Mouse (Mus musculus) bone marrow macrophage, adult 2 months (primary cell): ENCODE data around the gene Kti12. TPM values are rescaled to one million over a fixed set of nuclear protein-coding genes. Genes with fewer than 3 reads are reported as not detected.

Experiments used
- H3K27ac ChIP-seq: 2 replicates; pipeline ENCODE4 v1.5.1; 2012; ENCODE audit warnings: low read depth, low read length; ENCODE audit not compliant: insufficient read depth
- H3K4me1 ChIP-seq: 2 replicates; pipeline ENCODE4 v1.6.1; 2012; ENCODE audit warnings: low read length; ENCODE audit not compliant: control insufficient read depth, insufficient read depth
- H3K4me3 ChIP-seq: 2 replicates; pipeline ENCODE4 v1.5.1; 2012; ENCODE audit warnings: mild to moderate bottlenecking, low read length, moderate library complexity; ENCODE audit not compliant: insufficient read depth
- CTCF ChIP-seq: IDR thresholded peaks from 2 replicates; pipeline ENCODE4 v1.5.1; 2012; ENCODE audit warnings: low read depth, mild to moderate bottlenecking, low read length, moderate library complexity
- POLR2A ChIP-seq: IDR thresholded peaks from 2 replicates; pipeline ENCODE4 v1.6.1; 2012; ENCODE audit warnings: mild to moderate bottlenecking, low read depth, low read length, borderline replicate concordance
- polyA plus RNA-seq: library from polyadenylated mRNA; stranded (reverse); fragments of >200 nt; gene quantifications from 2 replicates; pipeline ENCODE4 v1.2.4, GENCODE M21; 2012; ENCODE audit not compliant: missing spikeins, insufficient read depth, insufficient read length

Gene Kti12
- polyA plus RNA-seq, result 10.2 TPM in 2 replicates

DNA sequence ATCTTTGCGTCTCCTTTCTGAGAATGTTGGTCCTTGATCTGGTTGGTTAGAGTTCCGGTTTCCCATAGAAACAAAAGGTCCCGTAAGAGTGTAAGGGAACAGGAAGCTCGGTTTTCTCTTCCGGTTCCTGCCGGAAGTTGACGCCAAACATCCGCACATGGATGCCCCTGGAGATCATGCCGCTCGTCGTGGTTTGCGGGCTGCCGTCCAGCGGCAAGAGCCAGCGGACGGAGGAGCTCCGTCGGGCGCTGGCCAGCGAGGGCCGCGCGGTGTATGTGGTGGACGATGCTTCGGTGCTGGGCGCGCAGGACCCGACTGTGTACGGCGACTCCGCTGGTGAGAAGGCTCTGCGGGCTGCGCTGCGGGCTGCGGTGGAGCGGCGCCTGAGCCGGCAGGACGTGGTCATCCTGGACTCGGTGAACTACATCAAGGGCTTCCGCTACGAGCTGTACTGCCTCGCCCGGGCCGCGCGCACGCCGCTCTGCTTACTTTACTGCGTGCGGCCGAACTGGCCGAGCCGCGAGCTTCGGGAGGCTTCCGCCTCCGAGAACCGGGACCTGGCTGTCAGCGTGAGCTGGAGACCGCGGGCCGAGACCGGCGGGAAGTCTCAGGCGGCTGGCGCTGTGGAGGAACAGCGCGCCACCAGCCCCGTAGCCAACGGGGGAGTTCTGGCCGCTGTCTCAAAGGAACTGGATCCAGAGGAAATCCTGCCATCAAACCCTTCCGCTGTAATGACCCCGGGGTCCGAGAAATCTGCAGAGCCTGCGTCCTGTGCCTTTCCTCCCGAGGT, at the start of gene Kti12:
Kti12 (plus strand) TSS at position 71 of the 790 bp plus-strand sequence.
- TF ChIP-seq CTCF (no peak), POLR2A (no peak)
- H3K27ac ChIP-seq, result peak within 1 kb of the TSS; percentile 69

DNA sequence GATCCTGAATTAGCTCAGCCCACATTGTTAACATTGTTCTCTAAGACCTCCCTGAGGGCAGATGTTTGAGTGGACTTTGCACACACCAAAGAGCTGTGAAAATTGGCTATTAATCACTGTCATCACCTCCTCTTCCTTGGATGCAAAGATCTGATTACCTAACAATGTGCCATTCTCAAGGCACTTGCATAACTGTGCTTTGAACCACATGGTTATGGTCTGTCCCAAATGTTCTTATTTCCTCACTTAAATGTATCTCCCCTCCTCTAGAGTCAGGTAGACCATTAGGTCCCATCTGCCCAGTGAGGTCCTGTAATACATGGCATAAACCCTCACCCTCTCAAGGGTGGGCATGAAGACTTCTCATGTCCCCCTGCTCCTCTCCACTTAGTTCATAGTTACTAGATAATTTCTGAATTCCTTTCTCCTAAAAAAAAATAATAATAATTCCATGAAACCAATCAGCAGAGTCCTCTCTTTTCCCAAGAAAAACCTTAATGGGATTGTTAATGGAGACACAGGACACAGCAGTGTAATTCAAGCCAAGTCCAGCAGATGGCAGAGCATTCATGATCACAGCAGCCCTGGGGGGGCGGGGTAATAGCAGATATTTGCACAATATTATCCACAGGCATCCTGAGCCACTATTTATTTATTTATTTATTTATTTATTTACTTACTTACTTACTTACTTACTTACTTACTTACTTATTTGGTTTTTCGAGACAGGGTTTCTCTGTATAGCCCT, 49.3 kb upstream of the Kti12 start:
- no peak overlapping the region for H3K27ac ChIP-seq
- H3K4me3 ChIP-seq, result no peak overlapping the region
- H3K4me1 ChIP-seq, result no peaks in the 10 kb centered on the region
- peak; percentile 64 for TF ChIP-seq CTCF
- TF ChIP-seq POLR2A, result no peak

More for the DNA sequence above, at the start of gene Kti12:
- Histone ChIP-seq H3K4me3 (peak within 1 kb of the TSS; percentile 87), H3K4me1 (peaks cover 5% of the 10 kb centered on the region)

DNA sequence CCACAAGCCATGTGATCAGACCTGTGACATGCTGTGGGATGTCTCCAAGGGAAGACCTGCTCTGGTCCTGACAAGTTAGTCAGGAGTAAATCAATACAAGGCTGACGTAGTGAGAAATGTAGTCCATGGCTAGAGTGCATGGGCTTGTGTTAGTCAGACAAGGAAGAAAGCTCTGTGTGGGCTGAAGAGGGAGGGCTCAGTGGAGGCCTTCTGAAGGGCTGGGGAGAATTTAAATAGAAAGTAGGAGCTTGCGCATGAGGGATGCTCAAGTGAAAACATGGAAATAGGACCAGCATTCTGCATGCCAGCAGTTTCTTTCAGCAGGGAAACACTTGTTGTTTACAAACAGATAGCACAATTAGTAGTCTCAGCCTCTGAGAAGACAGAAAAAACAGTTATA, 44.0 kb upstream of the Kti12 start:
- H3K4me3 ChIP-seq, result no peak overlapping the region
- TF ChIP-seq CTCF (no peak), POLR2A (no peak)
- no peaks in the 10 kb centered on the region for H3K4me1 ChIP-seq
- H3K27ac ChIP-seq, result no peak overlapping the region

DNA sequence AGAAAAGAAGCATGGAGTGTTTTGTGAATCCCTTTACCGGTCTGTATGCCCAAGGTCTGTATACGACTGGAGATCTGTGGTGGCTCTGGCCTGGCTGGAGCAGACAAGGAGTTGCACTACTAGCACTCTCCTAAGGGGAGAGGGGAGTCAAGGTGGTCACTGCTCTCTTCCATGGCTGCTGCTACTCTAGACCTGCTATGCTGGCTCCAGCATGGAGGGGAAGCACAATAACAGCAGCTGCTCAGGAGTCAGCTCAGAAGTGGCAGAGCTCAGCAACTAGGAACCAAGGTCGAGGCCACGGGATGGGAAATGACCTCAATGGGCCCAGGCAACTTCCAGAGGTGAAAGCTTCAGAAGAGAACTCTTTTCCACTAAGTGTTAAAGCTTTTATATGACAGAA, 36.4 kb upstream of the Kti12 start:
- no peak overlapping the region for H3K27ac ChIP-seq
- no peak overlapping the region for H3K4me3 ChIP-seq
- no peaks in the 10 kb centered on the region for H3K4me1 ChIP-seq
- no peak for TF ChIP-seq POLR2A
- no peak for TF ChIP-seq CTCF

DNA sequence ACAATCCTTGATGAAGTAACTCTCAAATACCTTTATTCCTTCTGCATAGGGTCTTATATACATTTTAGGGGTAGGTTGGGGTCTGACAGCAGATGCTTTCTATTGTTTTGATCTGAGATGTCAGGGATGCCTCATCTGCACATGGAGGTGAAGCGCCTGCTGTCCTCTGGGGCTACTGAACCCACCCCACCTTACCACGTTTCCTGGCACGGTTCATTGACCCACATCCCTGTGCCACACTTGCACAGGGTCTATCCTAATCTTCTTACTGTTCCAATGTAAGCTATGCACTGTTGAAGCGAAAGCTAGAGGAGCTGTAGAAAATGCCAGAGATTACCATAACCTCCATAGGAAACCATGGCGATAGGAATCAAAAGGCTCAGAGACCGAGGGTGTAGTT, 36.0 kb upstream of the Kti12 start:
- Histone ChIP-seq H3K4me1 (no peaks in the 10 kb centered on the region), H3K27ac (no peak overlapping the region), H3K4me3 (no peak overlapping the region)
- TF ChIP-seq CTCF, result no peak
- TF ChIP-seq POLR2A, result no peak

DNA sequence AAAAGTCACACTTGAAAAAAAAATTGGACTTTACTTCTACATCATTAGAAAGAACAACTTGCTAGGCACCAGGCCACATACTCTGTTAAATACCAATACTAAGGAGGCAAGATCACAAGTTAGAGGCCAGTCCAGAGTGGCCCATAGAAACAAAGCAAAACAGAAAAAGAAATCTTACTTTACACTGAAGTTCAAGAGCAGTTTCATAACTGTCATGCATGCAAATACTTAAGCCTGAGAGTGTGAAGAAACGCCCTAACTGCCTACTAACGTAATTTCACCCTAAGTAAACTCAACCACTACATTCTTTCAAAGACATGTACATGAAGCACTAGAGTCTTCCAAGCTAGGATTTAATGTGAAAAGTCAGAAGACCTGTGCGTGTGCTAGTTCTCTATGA, 21.9 kb upstream of the Kti12 start:
- H3K4me3 ChIP-seq, result no peak overlapping the region
- TF ChIP-seq POLR2A (no peak), CTCF (no peak)
- H3K4me1 ChIP-seq, result peaks cover 5% of the 10 kb centered on the region; the same call in 1 of the 2 replicates
- no peak overlapping the region for H3K27ac ChIP-seq

DNA sequence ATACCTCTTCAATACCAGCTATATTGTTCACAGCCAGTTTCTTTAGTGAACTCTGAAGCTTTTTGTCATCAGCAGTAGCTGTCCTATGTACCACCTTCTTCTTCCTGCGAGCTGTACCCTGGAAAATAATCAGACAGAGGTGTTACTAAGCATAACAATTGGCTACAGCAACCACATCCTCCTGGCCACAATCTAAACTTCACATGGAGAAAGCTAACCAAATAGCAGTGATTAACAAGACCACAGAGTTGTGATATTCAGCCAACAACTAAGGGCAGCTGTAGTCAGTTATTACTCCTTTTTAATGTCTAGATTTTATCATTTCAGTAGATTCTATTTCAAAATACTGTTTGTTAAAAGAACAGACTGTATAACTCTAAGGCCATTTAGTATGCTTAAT, 21.5 kb upstream of the Kti12 start:
- TF ChIP-seq CTCF (no peak), POLR2A (no peak)
- Histone ChIP-seq H3K4me1 (peaks cover 5% of the 10 kb centered on the region; the same call in 1 of the 2 replicates), H3K4me3 (no peak overlapping the region), H3K27ac (no peak overlapping the region)

DNA sequence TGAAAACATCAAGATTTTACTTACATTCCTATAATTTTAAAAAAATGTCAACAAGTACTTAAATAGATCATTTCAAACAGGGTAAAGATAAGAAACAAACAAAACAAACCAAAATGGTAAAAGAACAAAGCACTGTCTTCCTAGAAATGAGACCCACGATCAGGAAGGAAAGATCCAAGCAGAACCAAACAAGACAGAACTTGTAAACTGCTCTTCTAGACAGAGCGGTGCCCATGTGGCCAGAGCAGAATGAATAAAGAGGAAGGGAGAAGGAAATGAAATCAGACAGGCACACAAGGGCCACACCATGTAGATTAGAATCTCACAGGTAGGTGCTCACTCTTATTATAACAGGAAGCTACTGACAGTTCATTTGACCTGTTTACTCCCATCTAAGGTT, 20.9 kb upstream of the Kti12 start:
- Histone ChIP-seq H3K4me3 (no peak overlapping the region), H3K27ac (no peak overlapping the region), H3K4me1 (peaks cover 6% of the 10 kb centered on the region)
- TF ChIP-seq CTCF, result no peak
- TF ChIP-seq POLR2A, result no peak

DNA sequence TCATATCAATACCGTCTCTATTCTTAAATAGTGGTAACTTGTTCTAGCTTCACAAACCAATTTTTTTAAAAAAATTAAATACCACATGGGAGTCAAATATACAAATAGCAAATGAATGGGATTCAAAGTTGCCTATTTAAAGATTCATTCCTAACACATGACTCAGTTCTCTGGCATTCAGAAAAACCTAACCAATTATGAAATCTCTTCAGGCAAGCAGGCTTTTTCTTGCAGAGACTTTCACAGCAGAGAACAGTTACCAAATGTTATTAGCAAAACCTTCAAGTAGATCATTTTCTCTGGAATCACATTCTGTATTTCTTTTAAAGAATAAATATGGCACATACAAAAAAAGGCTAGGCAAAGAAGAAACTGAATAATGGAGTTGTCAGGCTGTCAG, 16.9 kb upstream of the Kti12 start:
- Histone ChIP-seq H3K27ac (no peak overlapping the region), H3K4me3 (no peak overlapping the region), H3K4me1 (peaks cover 11% of the 10 kb centered on the region)
- TF ChIP-seq CTCF (no peak), POLR2A (no peak)
